Mouse (Mus musculus) heart, postnatal 0 days (tissue): ENCODE data around the gene Cyb5d1. TPM values are rescaled to one million over a fixed set of nuclear protein-coding genes. Genes with fewer than 3 reads are reported as not detected.
A peak's percentile ranks its signal among the peaks of the same experiment; 100 is the strongest.

Source experiments
- ATAC-seq: fragments of 200-750 bp; cut with Nextera tagmentation; 2 replicates; pipeline ENCODE4 v1.8.0; 2017; ENCODE audit warnings: low read depth, moderate number of reproducible peaks, moderate library complexity; ENCODE audit not compliant: insufficient read depth
- DNase-seq: peaks from one replicate; pipeline ENCODE4 v3.0.0-alpha.2; 2016; ENCODE audit warnings: low spot score
- H3K27ac ChIP-seq: fragments of 300-500 bp; sonication (generic); 2 replicates; pipeline ENCODE4 v1.5.1; 2014; ENCODE audit warnings: low read depth, mild to moderate bottlenecking
- H3K27me3 ChIP-seq: fragments of 300-500 bp; sonication (generic); 2 replicates; pipeline ENCODE4 v1.6.1; 2014; ENCODE audit warnings: low read length, mixed read lengths; ENCODE audit not compliant: control insufficient read depth, insufficient read depth
- H3K36me3 ChIP-seq: fragments of 300-500 bp; sonication (generic); replicated peaks from 2 replicates; pipeline ENCODE4 v1.6.1; 2014; ENCODE audit warnings: low read length, mixed read lengths; ENCODE audit not compliant: control insufficient read depth, insufficient read depth
- H3K4me1 ChIP-seq: fragments of 300-500 bp; sonication (generic); 2 replicates; pipeline ENCODE4 v1.6.1; 2014; ENCODE audit warnings: antibody characterized with exemption; ENCODE audit not compliant: control insufficient read depth, insufficient read depth
- H3K4me2 ChIP-seq: fragments of 300-500 bp; sonication (generic); 2 replicates; pipeline ENCODE4 v1.6.1; 2014; ENCODE audit warnings: low read depth, mild to moderate bottlenecking, low read length, moderate library complexity
- H3K4me3 ChIP-seq: fragments of 300-500 bp; sonication (generic); 2 replicates; pipeline ENCODE4 v1.5.1; 2014; ENCODE audit warnings: low read depth, low read length
- H3K9ac ChIP-seq: fragments of 300-500 bp; sonication (generic); replicated peaks from 2 replicates; pipeline ENCODE4 v1.6.1; 2014; ENCODE audit warnings: low read depth, low read length, mixed read lengths
- H3K9me3 ChIP-seq: fragments of 300-500 bp; sonication (generic); replicated peaks from 2 replicates; pipeline ENCODE4 v1.6.1; 2016; ENCODE audit warnings: low read length; ENCODE audit not compliant: control insufficient read depth
- CTCF ChIP-seq: IDR thresholded peaks from 2 replicates; pipeline ENCODE4 v1.5.1; 2016; ENCODE audit warnings: antibody characterized with exemption, control low read depth, low read depth
- EP300 ChIP-seq: IDR thresholded peaks from 2 replicates; pipeline ENCODE4 v1.6.1; 2016; ENCODE audit warnings: antibody characterized with exemption, low read depth
- WGBS: fragments of 180-500 bp; shearing (Covaris S2); extraction: QIAGEN DNeasy Blood & Tissue Kit; methylation state at CpG from one replicate; pipeline ENCODE4 v1.1.7; 2014; 5-methylcytosine and 5-hydroxymethylcytosine counted together
- polyA plus RNA-seq: library from polyadenylated mRNA; unstranded; fragments of >200 nt; fragmentation: Nextera tagmentation; extraction: Ambion mirVana; gene quantifications from 2 replicates; pipeline ENCODE4 v1.2.1, GENCODE M21; 2015
- total RNA-seq: library from RNA; depleted of rRNA; stranded (reverse); fragments of >200 nt; gene quantifications from 2 replicates; pipeline ENCODE4 v1.2.3, GENCODE M21; 2014; ENCODE audit warnings: low replicate concordance

The Cyb5d1 gene
- total and polyA plus RNA-seq, 2 experiments from 2014 or later = 16.7 to 17.6 TPM

GRCm38 (mm10) chr11:69375646-69376045 is 19.8 kb downstream of the Cyb5d1 start:
- Histone ChIP-seq H3K36me3 (0 out of 2 replicates have a peak, but pooled peaks cover 6% of the 10 kb centered on the region), H3K4me2 (no peak overlapping the region), H3K9me3 (no peaks in the 10 kb centered on the region), H3K4me3 (no peak overlapping the region), H3K9ac (no peak overlapping the region), H3K27me3 (no peaks in the 10 kb centered on the region), H3K27ac (no peak overlapping the region), H3K4me1 (0 out of 2 replicates have a peak, but pooled peaks cover 3% of the 10 kb centered on the region)
- TF ChIP-seq EP300 = no peak
- TF ChIP-seq CTCF = no peak
- no peak for DNase-seq
- WGBS = 76% methylated on average over 4 of the region's 4 CpGs
- ATAC-seq = no peak

DNA sequence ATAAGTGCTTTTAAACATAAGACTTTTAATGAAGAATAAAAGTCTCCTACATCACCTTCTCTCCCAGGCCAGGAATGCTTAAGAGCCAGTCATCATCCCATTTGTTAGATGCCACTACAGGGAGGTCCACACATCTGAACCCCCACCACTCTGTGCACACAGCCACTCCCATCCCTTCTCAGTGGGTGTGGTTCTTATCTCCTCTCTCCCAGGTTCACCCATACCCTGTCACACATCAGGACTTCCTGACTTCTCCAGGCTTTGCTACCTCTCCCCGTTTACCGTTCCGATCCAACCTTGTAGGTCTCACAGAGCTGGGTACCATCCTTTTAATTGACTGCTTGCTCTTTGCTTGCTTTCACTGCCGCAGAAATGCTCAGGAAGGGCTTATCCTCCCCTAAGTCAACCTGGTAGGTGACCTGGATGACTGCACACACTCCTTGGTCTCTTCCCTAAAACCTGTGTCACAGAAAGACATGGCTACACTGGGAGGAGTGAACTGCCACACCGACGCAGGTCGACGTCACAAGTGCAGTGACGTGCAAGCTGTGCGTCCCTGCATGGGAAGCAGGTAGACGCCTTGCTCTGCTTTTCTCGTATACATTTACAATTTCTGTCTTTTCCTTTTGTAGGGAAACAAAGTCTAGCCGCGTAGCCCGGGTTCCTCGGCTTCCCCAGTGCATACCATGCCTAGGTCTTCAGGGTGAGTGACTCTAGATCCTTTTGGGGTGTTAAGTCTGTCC is 22.0 kb downstream of the Cyb5d1 start:
- Histone ChIP-seq H3K27ac (no peak overlapping the region), H3K4me2 (no peak overlapping the region), H3K9me3 (no peaks in the 10 kb centered on the region), H3K4me3 (no peak overlapping the region), H3K9ac (no peak overlapping the region), H3K27me3 (no peaks in the 10 kb centered on the region), H3K36me3 (0 out of 2 replicates have a peak, but pooled peaks cover 6% of the 10 kb centered on the region), H3K4me1 (0 out of 2 replicates have a peak, but pooled peaks cover 3% of the 10 kb centered on the region)
- DNase-seq (no peak), ATAC-seq (no peak)
- TF ChIP-seq CTCF (no peak), EP300 (no peak)
- 91% methylated on average over 16 of the region's 16 CpGs for WGBS

DNA sequence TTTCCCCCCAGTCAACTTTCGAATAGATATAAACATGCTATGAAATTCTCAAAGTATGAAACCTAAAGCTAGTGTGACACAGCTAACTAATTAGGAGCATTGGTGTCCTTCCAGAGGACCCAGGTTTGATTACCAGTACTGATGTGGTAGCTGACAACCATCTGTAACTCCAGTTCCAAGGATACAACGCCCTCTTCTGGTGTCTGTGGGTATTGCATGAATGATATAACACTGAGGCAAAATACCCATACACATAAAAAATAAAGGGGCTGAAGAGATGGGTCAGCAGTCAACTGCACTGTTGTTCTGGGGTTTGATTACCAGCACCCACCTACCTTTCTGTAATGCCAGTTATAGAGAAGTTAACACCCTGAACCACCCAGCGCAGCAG is 22.7 kb downstream of the Cyb5d1 start:
- no peak overlapping the region for H3K4me2 ChIP-seq

GRCm38 (mm10) chr11:69372056-69372779 is 23.2 kb downstream of the Cyb5d1 start:
- H3K27me3 ChIP-seq = no peaks in the 10 kb centered on the region
- peak overlapping the region; percentile 36 for H3K27ac ChIP-seq
- WGBS = 21% methylated on average over 12 of the region's 12 CpGs
- ATAC-seq (no peak), DNase-seq (no peak)
- H3K9ac ChIP-seq = no peak overlapping the region
- 0 out of 2 replicates have a peak, but pooled peaks cover 6% of the 10 kb centered on the region for H3K36me3 ChIP-seq
- no peaks in the 10 kb centered on the region for H3K9me3 ChIP-seq
- no peak overlapping the region for H3K4me3 ChIP-seq
- H3K4me1 ChIP-seq = peaks cover 12% of the 10 kb centered on the region
- TF ChIP-seq EP300 = no peak
- no peak overlapping the region for H3K4me2 ChIP-seq

More for the DNA sequence above, 22.7 kb downstream of the Cyb5d1 start:
- H3K4me1 ChIP-seq = peaks cover 7% of the 10 kb centered on the region
- no peak for DNase-seq
- no peak for ATAC-seq
- no peak overlapping the region for H3K9ac ChIP-seq
- H3K36me3 ChIP-seq = 0 out of 2 replicates have a peak, but pooled peaks cover 6% of the 10 kb centered on the region
- no peaks in the 10 kb centered on the region for H3K27me3 ChIP-seq
- no peak overlapping the region for H3K4me3 ChIP-seq
- H3K27ac ChIP-seq = no peak overlapping the region
- peak; percentile 35; the same call in 1 of the 2 replicates for TF ChIP-seq CTCF
- TF ChIP-seq EP300 = no peak
- 56% methylated on average over 3 of the region's 3 CpGs for WGBS
- H3K9me3 ChIP-seq = no peaks in the 10 kb centered on the region

DNA sequence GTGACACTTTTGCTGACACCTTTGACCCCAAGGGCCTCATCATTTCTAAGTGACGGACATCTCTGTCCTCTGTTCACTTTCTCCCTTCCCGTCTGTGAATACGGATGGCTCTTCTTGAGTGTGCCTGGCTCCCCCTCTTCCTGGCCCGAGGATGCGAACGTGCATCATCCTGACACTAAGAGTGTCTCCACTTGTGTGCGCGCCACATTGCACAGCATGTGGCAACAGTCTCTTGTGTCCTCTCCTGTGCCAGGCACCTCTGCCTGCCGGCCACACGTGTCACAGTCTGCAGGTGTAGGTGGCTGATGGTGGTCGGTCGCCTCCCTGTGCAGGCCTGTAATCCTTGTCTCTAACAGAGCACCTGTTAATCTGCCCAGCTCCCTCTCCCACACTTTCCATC is 23.8 kb downstream of the Cyb5d1 start:
- TF ChIP-seq CTCF (no peak), EP300 (no peak)
- Histone ChIP-seq H3K4me1 (peaks cover 18% of the 10 kb centered on the region), H3K9ac (no peak overlapping the region), H3K27me3 (no peaks in the 10 kb centered on the region), H3K27ac (no peak overlapping the region), H3K9me3 (no peaks in the 10 kb centered on the region), H3K4me3 (no peak overlapping the region), H3K36me3 (0 out of 2 replicates have a peak, but pooled peaks cover 6% of the 10 kb centered on the region), H3K4me2 (no peak overlapping the region)
- 63% methylated on average over 12 of the region's 12 CpGs for WGBS
- no peak for DNase-seq
- no peak for ATAC-seq
